Mouse (Mus musculus) cerebellum, adult 2 months (tissue): ENCODE data around the gene Mns1.

Experiments
- CTCF ChIP-seq: fragments of 200-500 bp; IDR thresholded peaks from 2 replicates; pipeline ENCODE4 v1.5.1; 2011; ENCODE audit warnings: low read depth, mild to moderate bottlenecking, control low read depth, low read length, moderate library complexity, borderline replicate concordance; ENCODE audit not compliant: insufficient read depth
- POLR2A ChIP-seq: fragments of 200-500 bp; IDR thresholded peaks from 2 replicates; pipeline ENCODE4 v1.6.1; 2011; ENCODE audit warnings: low read length, control low read depth, borderline replicate concordance; ENCODE audit not compliant: insufficient read depth

DNA sequence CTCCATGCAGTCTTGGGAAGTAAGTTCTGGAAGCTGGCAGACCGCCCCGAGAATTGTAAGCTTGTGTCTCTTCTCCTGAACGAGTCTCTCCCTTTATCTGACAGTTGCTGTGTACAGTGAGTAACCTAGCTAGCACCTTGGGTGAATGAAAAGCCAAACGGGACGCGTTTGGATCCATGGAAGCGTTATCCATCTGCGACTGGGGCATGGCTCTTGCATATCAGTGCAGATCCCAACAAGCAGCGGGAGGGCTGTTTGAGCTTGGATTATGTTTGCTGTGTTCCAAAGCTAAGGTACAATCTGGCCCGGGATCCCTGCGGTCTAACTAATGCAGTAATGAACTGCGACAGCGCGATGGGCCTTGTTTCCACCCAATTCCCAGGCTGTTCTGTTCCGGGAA lies 44.6 kb upstream of the Mns1 start:
- TF ChIP-seq POLR2A (no peak), CTCF (no peak)
